Mouse (Mus musculus) bone marrow macrophage, adult 2 months (primary cell): ENCODE results near the gene Hsd3b1.

ENCODE experiments used
- CTCF ChIP-seq: IDR thresholded peaks from 2 replicates; pipeline ENCODE4 v1.5.1; 2012; ENCODE audit warnings: low read depth, mild to moderate bottlenecking, low read length, moderate library complexity
- POLR2A ChIP-seq: IDR thresholded peaks from 2 replicates; pipeline ENCODE4 v1.6.1; 2012; ENCODE audit warnings: mild to moderate bottlenecking, low read depth, low read length, borderline replicate concordance

DNA sequence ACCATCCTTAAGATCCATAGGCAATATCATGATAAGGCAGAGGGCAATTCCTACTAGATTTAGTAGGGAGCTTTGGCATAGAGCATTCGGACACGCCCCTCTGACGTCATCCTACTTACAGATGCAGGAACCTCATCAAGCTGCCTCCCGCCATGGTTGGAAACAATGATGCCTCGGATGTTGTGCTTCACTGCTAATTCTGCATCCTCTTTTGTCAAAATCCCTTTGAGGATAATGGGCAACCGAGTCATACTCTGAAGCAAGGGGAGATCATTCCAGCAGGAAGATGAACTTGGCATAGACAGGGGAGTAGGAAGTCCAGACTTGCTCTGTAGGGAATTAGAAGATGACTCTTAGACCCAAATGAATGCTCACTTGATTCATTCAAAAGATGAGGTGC lies 20.6 kb upstream of the Hsd3b1 start:
- TF ChIP-seq CTCF (no peak), POLR2A (no peak)
